8 mouse cellular contexts compared by ENCODE assay signal in the genomic region with DNA sequence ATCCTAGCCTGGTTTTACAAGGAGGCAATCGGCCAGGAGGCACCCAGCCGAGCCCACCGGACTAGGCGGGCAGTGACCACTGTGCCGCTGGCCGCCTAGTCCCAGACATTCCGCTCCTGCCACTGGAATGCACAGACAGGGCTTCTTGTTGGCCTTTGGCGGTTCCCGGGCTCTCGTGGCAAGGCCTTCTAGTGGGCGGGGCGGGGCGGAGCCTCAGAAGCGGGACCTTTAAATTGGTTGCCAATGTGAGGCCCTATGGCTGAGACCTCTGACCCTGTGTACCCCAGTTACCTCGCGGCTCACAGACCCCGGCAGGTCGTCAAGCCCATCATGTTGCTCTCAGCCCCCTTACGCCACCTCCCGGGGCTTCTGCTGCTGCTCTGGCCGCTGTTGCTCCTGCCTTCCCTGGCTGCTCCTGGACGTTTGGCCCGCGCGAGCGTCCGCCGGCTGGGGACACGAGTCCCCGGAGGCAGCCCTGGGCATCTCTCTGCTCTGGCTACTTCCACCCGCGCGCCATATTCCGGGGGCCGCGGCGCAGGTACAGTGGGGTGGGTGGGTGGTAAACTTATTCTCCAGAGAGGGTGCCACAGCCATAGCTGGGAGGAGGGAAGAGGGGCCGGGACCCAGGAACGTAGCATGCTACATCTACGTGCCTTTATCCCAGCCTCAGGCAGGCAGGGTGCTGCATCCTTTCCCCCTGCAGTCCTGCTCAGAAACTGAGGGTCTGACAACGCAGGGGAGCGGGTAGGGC. TPM values are rescaled to one million over a fixed set of nuclear protein-coding genes. Genes with fewer than 3 reads are reported as not detected.
DNase-seq lines count a peak whose midpoint lies in the region; ATAC-seq and TF ChIP-seq lines count a peak whose summit lies in the region.

Gene Matn3 (plus strand): TSS at position 216 of the 751 bp plus-strand sequence.

- peak; percentile 20 for TF ChIP-seq CTCF in midbrain, postnatal 0 days (IDR thresholded peaks at IDR 0.05)

- H3K4me2 ChIP-seq in intestine, embryonic 14.5 days (ENCODE audit: low read length), result peak within 1 kb of the TSS; percentile 99
- peak within 1 kb of the TSS; percentile 74 for H3K4me2 ChIP-seq in liver, embryonic 12.5 days
- H3K4me2 ChIP-seq in midbrain, postnatal 0 days (ENCODE audit: low read depth, low read length, poor library complexity, severe bottlenecking), result peak within 1 kb of the TSS; percentile 94
- peak within 1 kb of the TSS; percentile 99 for H3K4me2 ChIP-seq in stomach, embryonic 16.5 days (ENCODE audit: low read depth, low read length)

- peaks cover 9% of the 10 kb centered on the region for H3K27me3 ChIP-seq in intestine, embryonic 14.5 days (replicated peaks; ENCODE audit: control insufficient read depth, insufficient read depth, low read length)
- H3K27me3 ChIP-seq in liver, embryonic 12.5 days (replicated peaks), result peaks cover 47% of the 10 kb centered on the region
- H3K27me3 ChIP-seq in midbrain, postnatal 0 days (ENCODE audit: insufficient read depth, low read length), result peaks cover 4% of the 10 kb centered on the region; the same call in 1 of the 2 replicates
- H3K27me3 ChIP-seq in stomach, embryonic 16.5 days (ENCODE audit: control insufficient read depth, insufficient read depth, low read length), result 0 out of 2 replicates have a peak, but pooled peaks cover 4% of the 10 kb centered on the region

- H3K9me3 ChIP-seq in intestine, embryonic 14.5 days (ENCODE audit: control insufficient read depth, low read length), result no peaks in the 10 kb centered on the region
- H3K9me3 ChIP-seq in liver, embryonic 12.5 days (replicated peaks), result no peaks in the 10 kb centered on the region
- no peaks in the 10 kb centered on the region for H3K9me3 ChIP-seq in midbrain, postnatal 0 days (ENCODE audit: low read length)
- no peaks in the 10 kb centered on the region for H3K9me3 ChIP-seq in stomach, embryonic 16.5 days (replicated peaks; ENCODE audit: control insufficient read depth, low read length)

- H3K9ac ChIP-seq in intestine, embryonic 14.5 days (ENCODE audit: low read length), result peak within 1 kb of the TSS; percentile 47
- peak within 1 kb of the TSS; percentile 35 for H3K9ac ChIP-seq in liver, embryonic 12.5 days
- peak within 1 kb of the TSS; percentile 29 for H3K9ac ChIP-seq in midbrain, postnatal 0 days (replicated peaks; ENCODE audit: low read length, poor library complexity, severe bottlenecking)
- H3K9ac ChIP-seq in stomach, embryonic 16.5 days (ENCODE audit: low read length), result peak within 1 kb of the TSS; percentile 64

- ATAC-seq in granulocyte monocyte progenitor cell, adult 5-6 weeks (replicated peaks; ENCODE audit: poor library complexity, severe bottlenecking), result peak; percentile 80
- peak; percentile 73 for ATAC-seq in intestine, embryonic 14.5 days (replicated peaks; ENCODE audit: low FRiP score, low TSS enrichment, low read depth)
- ATAC-seq in liver, embryonic 12.5 days, result peak; percentile 42; the same call in 1 of the 2 replicates
- ATAC-seq in midbrain, postnatal 0 days (ENCODE audit: low FRiP score), result peak; percentile 44
- peak; percentile 77; the same call in 1 of the 2 replicates for ATAC-seq in stomach, embryonic 16.5 days (ENCODE audit: insufficient read depth, low FRiP score)

- no peaks in the 10 kb centered on the region for H3K36me3 ChIP-seq in intestine, embryonic 14.5 days (ENCODE audit: control insufficient read depth, insufficient read depth, low read length)
- H3K36me3 ChIP-seq in liver, embryonic 12.5 days, result no peaks in the 10 kb centered on the region
- H3K36me3 ChIP-seq in midbrain, postnatal 0 days (ENCODE audit: insufficient read depth, low read length), result no peaks in the 10 kb centered on the region
- no peaks in the 10 kb centered on the region for H3K36me3 ChIP-seq in stomach, embryonic 16.5 days (ENCODE audit: control insufficient read depth, insufficient read depth, low read length)

- H3K4me1 ChIP-seq in intestine, embryonic 14.5 days (replicated peaks; ENCODE audit: control insufficient read depth, insufficient read depth, low read length), result peaks cover 6% of the 10 kb centered on the region
- peaks cover 14% of the 10 kb centered on the region for H3K4me1 ChIP-seq in liver, embryonic 12.5 days
- peaks cover 4% of the 10 kb centered on the region; the same call in 1 of the 2 replicates for H3K4me1 ChIP-seq in midbrain, postnatal 0 days (ENCODE audit: insufficient read depth, low read length)
- H3K4me1 ChIP-seq in stomach, embryonic 16.5 days (ENCODE audit: control insufficient read depth, insufficient read depth, low read length), result 0 out of 2 replicates have a peak, but pooled peaks cover 3% of the 10 kb centered on the region

- DNase-seq in urinary bladder, adult 18-20 months (ENCODE audit: low spot score in 2 of 2), result peak; percentile 52 to 73
- no peak for DNase-seq in urinary bladder, postnatal 10 days (ENCODE audit: low spot score)
- DNase-seq in embryo, embryonic 11.5 days (ENCODE audit: low read depth, low spot score), result peak; percentile 53
- peak; percentile 80 for DNase-seq in intestine, embryonic 14.5 days (ENCODE audit: low spot score)
- DNase-seq in midbrain, postnatal 0 days (ENCODE audit: low spot score), result peak; percentile 23

- WGBS in intestine, embryonic 14.5 days, result 2% methylated on average over 42 of the region's 42 CpGs
- 2% methylated on average over 42 of the region's 42 CpGs for WGBS in liver, embryonic 12.5 days (ENCODE audit: insufficient replicate concordance)
- WGBS in midbrain, postnatal 0 days, result under 1% methylated on average over 42 of the region's 42 CpGs
- 2% methylated on average over 42 of the region's 42 CpGs for WGBS in stomach, embryonic 16.5 days

- H3K4me3 ChIP-seq in intestine, embryonic 14.5 days (ENCODE audit: low read depth, low read length), result peak within 1 kb of the TSS; percentile 45
- peak within 1 kb of the TSS; percentile 49 for H3K4me3 ChIP-seq in liver, embryonic 12.5 days
- H3K4me3 ChIP-seq in midbrain, postnatal 0 days (ENCODE audit: low read depth, low read length), result peak within 1 kb of the TSS; percentile 43
- peak within 1 kb of the TSS; percentile 52 for H3K4me3 ChIP-seq in stomach, embryonic 16.5 days (replicated peaks; ENCODE audit: low read length)

- H3K27ac ChIP-seq in intestine, embryonic 14.5 days (ENCODE audit: low read depth), result no peak within 1 kb of the TSS
- no peak within 1 kb of the TSS for H3K27ac ChIP-seq in liver, embryonic 12.5 days
- H3K27ac ChIP-seq in midbrain, postnatal 0 days (ENCODE audit: low read depth, low read length), result no peak within 1 kb of the TSS
- H3K27ac ChIP-seq in stomach, embryonic 16.5 days (ENCODE audit: low read length), result no peak within 1 kb of the TSS

RNA-seq across cellular contexts. Expression of gene Matn3, which starts in this region (rescaled TPM):
- total RNA-seq in granulocyte monocyte progenitor cell, adult 5-6 weeks (2014; fragmentation: Nextera tagmentation), result not detected in 2 replicates
- not detected in 2 replicates for total RNA-seq in granulocyte monocyte progenitor cell, adult 5-6 weeks (2017)
- 0.19 and 0.28 TPM in 2 replicates for polyA plus RNA-seq in intestine, embryonic 14.5 days (2014; fragmentation: Nextera tagmentation; extraction: Ambion mirVana)
- polyA plus RNA-seq in liver, embryonic 12.5 days (2016; fragmentation: Nextera tagmentation; extraction: Ambion mirVana), result 0.11 and 0.26 TPM in 2 replicates
- total RNA-seq in midbrain, postnatal 0 days (2014; rRNA removed), result 0.33 and 0.38 TPM in 2 replicates
- polyA plus RNA-seq in midbrain, postnatal 0 days (2015; fragmentation: Nextera tagmentation; extraction: Ambion mirVana), result 0.11 and 0.29 TPM in 2 replicates
- 0.15 and 0.21 TPM in 2 replicates for polyA plus RNA-seq in stomach, embryonic 16.5 days (2015; fragmentation: Nextera tagmentation; extraction: Ambion mirVana)

Comparison
In these comparisons a context has a peak if more than half of its experiments do, and no peak if none do; other contexts are left out.
1. Peak in ATAC-seq in granulocyte monocyte progenitor cell, adult 5-6 weeks; RNA of the gene not detected or under 1 TPM.
2. Peak in DNase-seq, ATAC-seq, H3K4me3 ChIP-seq, H3K9ac ChIP-seq and H3K4me2 ChIP-seq in intestine, embryonic 14.5 days; RNA of the gene not detected or under 1 TPM.
3. Peak in ATAC-seq, H3K4me3 ChIP-seq, H3K9ac ChIP-seq and H3K4me2 ChIP-seq in liver, embryonic 12.5 days; RNA of the gene not detected or under 1 TPM.
4. Peak in DNase-seq, ATAC-seq, H3K4me3 ChIP-seq, H3K9ac ChIP-seq and H3K4me2 ChIP-seq in midbrain, postnatal 0 days; RNA of the gene not detected or under 1 TPM.
5. Peak in ATAC-seq, H3K4me3 ChIP-seq, H3K9ac ChIP-seq and H3K4me2 ChIP-seq in stomach, embryonic 16.5 days; RNA of the gene not detected or under 1 TPM.